Mouse (Mus musculus) midbrain, embryonic 11.5 days (tissue): ENCODE measurements around the gene Sorl1. TPM values are rescaled to one million over a fixed set of nuclear protein-coding genes. Genes with fewer than 3 reads are reported as not detected.
A peak's percentile ranks its signal among the peaks of the same experiment; 100 is the strongest.
"Not testable (repeated sequence)": the region's sequence is repeated elsewhere in the genome, so short reads cannot be mapped to it uniquely, and the experiment has no call there.

Experiments used
- ATAC-seq: fragments of 200-750 bp; cut with Nextera tagmentation; 2 replicates; pipeline ENCODE4 v1.8.0; 2017; ENCODE audit warnings: moderate TSS enrichment, moderate library complexity; ENCODE audit not compliant: low FRiP score
- DNase-seq: peaks from one replicate; pipeline ENCODE4 v3.0.0; 2015; ENCODE audit warnings: low spot score; ENCODE audit errors: missing footprints
- H3K27ac ChIP-seq: fragments of 300-500 bp; sonication (generic); 2 replicates; pipeline ENCODE4 v1.5.1; 2014; ENCODE audit warnings: low read depth, low read length
- H3K27me3 ChIP-seq: fragments of 300-500 bp; sonication (generic); 2 replicates; pipeline ENCODE4 v1.6.1; 2014; ENCODE audit warnings: mild to moderate bottlenecking, low read length, moderate library complexity, mixed read lengths; ENCODE audit not compliant: control insufficient read depth, insufficient read depth
- H3K36me3 ChIP-seq: fragments of 300-500 bp; sonication (generic); 2 replicates; pipeline ENCODE4 v1.6.1; 2014; ENCODE audit warnings: mild to moderate bottlenecking, low read length, moderate library complexity, mixed read lengths; ENCODE audit not compliant: control insufficient read depth, insufficient read depth
- H3K4me1 ChIP-seq: fragments of 300-500 bp; sonication (generic); 2 replicates; pipeline ENCODE4 v1.6.1; 2014; ENCODE audit warnings: low read length; ENCODE audit not compliant: control insufficient read depth, insufficient read depth
- H3K4me2 ChIP-seq: fragments of 300-500 bp; sonication (generic); 2 replicates; pipeline ENCODE4 v1.6.1; 2014; ENCODE audit warnings: mild to moderate bottlenecking, moderate library complexity
- H3K4me3 ChIP-seq: fragments of 300-500 bp; sonication (generic); 2 replicates; pipeline ENCODE4 v1.5.1; 2014; ENCODE audit warnings: low read depth, low read length
- H3K9ac ChIP-seq: fragments of 300-500 bp; sonication (generic); 2 replicates; pipeline ENCODE4 v1.6.1; 2014; ENCODE audit warnings: low read length
- H3K9me3 ChIP-seq: fragments of 300-500 bp; sonication (generic); 2 replicates; pipeline ENCODE4 v1.6.1; 2016; ENCODE audit warnings: low read length; ENCODE audit not compliant: control insufficient read depth
- WGBS: fragments of 180-500 bp; shearing (Covaris S2); extraction: QIAGEN DNeasy Blood & Tissue Kit; methylation state at CpG from one replicate; pipeline ENCODE4 v1.1.7; 2014; 5-methylcytosine and 5-hydroxymethylcytosine counted together
- polyA plus RNA-seq: library from polyadenylated mRNA; unstranded; fragments of >200 nt; fragmentation: Nextera tagmentation; extraction: Ambion mirVana; gene quantifications from 2 replicates; pipeline ENCODE4 v1.2.1, GENCODE M21; 2014

The Sorl1 gene
- polyA plus RNA-seq, 1 experiment from 2014 or later: 3.8 TPM

DNA sequence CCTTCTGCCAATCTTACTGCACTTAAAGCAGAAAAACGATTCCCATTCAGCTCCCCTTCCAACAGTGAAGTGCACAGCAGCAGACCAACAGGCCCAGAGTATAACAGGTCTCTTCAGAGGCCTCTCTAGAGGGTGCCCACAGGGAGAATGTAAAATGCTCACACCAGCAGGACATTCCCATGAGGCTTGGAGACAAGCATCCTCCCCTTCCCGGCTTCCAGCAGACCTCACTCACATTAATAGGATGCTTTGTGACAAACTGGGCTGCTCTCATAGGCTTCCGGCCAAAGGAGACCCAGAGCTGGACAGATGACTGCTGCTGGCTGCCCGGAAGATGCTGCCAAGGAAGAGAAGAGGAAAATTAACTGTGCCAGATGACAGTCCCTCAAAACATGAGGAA, 52.1 kb downstream of the Sorl1 start:
- Histone ChIP-seq H3K9ac (no peak overlapping the region), H3K4me1 (no peaks in the 10 kb centered on the region), H3K4me2 (no peak overlapping the region), H3K36me3 (no peaks in the 10 kb centered on the region), H3K27ac (no peak overlapping the region), H3K9me3 (no peaks in the 10 kb centered on the region), H3K27me3 (no peaks in the 10 kb centered on the region), H3K4me3 (no peak overlapping the region)
- 69% methylated on average over 4 of the region's 4 CpGs for WGBS
- DNase-seq: peak; percentile 47
- ATAC-seq: no peak

DNA sequence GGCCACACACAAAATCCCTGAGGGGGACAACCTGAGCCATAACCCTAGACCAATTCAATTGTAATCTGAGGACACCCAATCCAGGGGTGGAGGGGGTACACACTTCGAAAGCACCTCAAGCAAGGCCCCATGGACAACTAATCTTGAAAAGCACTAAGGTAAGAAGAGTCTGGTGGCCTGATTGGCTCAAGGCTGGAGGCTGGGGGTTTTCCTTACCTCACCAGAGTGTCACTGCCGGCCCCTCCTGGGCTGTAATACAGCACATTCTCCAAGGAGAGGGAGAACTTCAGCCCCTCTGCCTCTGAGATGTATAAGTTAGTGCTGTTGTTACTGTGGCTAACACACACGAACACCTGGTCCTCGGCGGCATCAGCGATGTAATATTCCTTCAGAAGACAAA, 53.2 kb downstream of the Sorl1 start:
- Histone ChIP-seq H3K4me3 (no peak overlapping the region), H3K27me3 (no peaks in the 10 kb centered on the region), H3K27ac (no peak overlapping the region), H3K4me1 (no peaks in the 10 kb centered on the region), H3K9me3 (no peaks in the 10 kb centered on the region), H3K4me2 (no peak overlapping the region), H3K9ac (no peak overlapping the region), H3K36me3 (no peaks in the 10 kb centered on the region)
- DNase-seq (no peak), ATAC-seq (no peak)
- WGBS: 90% methylated on average over 6 of the region's 6 CpGs

DNA sequence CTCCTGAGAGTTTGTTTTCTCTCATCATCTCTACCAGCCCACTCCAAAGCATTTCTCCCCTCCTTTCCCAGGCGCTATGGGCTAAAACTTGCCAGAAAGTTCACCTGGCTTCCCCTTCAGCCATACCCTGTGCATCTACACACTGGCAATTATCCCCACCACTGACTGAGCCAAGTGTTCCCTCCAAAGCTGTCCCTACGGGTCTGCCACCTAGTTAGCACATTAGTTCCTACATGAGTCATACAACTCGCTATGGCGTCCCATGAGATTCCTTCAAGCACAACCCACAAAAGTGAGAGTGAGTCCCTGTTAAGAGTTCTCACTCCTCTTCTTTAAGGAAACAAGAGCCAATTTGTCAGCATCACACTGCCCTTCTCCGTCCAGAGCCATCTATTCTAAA, 54.6 kb downstream of the Sorl1 start:
- Histone ChIP-seq H3K4me2 (no peak overlapping the region), H3K27ac (no peak overlapping the region), H3K4me3 (no peak overlapping the region), H3K36me3 (no peaks in the 10 kb centered on the region), H3K27me3 (no peaks in the 10 kb centered on the region), H3K9me3 (no peaks in the 10 kb centered on the region), H3K4me1 (no peaks in the 10 kb centered on the region), H3K9ac (no peak overlapping the region)
- ATAC-seq (no peak), DNase-seq (no peak)
- 91% methylated on average over 5 of the region's 5 CpGs for WGBS

DNA sequence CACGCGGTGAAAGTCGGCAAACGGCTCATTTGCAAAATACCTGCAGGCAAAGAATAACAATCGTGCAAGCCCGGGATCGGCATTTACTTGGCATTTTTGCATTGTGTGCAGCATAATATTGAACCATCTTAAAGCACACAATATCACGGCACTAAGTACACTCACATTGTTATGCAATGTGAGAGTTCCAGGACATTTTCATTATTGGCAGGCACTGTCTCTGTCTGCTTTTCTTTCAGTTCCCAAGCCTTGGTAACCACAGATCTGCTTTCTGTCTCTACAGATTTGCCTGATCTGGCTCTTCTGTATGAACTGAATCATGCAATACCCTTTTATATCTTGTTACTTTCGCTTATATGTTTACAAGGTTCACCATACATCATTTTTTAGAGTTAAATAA, 56.1 kb downstream of the Sorl1 start:
- H3K27ac ChIP-seq: no peak overlapping the region
- no peaks in the 10 kb centered on the region for H3K4me1 ChIP-seq
- DNase-seq: no peak
- no peaks in the 10 kb centered on the region for H3K27me3 ChIP-seq
- H3K9ac ChIP-seq: no peak overlapping the region
- no peaks in the 10 kb centered on the region for H3K9me3 ChIP-seq
- no peak overlapping the region for H3K4me3 ChIP-seq
- ATAC-seq: no peak
- H3K36me3 ChIP-seq: no peaks in the 10 kb centered on the region
- 84% methylated on average over 9 of the region's 9 CpGs for WGBS
- H3K4me2 ChIP-seq: no peak overlapping the region

DNA sequence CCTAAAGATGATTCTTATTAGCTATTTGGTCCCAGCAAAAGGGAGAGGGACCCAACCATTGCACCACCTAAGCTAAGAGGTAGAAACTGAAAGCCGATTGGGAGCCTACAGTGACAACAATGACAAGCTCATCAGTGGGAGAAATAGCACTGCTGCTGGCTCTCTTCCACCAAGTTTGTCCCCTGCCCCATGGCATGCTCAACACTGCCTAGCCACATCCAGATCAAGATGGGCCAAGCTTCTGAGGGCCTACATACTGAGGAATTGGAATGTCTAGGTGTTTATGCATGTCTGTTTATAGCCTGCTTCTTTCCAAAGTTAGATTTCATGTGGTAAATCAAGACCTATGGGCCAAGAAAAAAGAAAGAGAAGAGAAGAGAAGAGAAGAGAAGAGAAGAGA, 58.3 kb downstream of the Sorl1 start:
- no peak overlapping the region for H3K27ac ChIP-seq
- no peaks in the 10 kb centered on the region for H3K27me3 ChIP-seq
- H3K9ac ChIP-seq: no peak overlapping the region
- no peaks in the 10 kb centered on the region for H3K9me3 ChIP-seq
- DNase-seq: peak; percentile 54
- 75% methylated on average over 1 of the region's 1 CpGs for WGBS
- H3K36me3 ChIP-seq: no peaks in the 10 kb centered on the region
- H3K4me1 ChIP-seq: no peaks in the 10 kb centered on the region
- no peak for ATAC-seq
- H3K4me3 ChIP-seq: no peak overlapping the region
- H3K4me2 ChIP-seq: no peak overlapping the region

DNA sequence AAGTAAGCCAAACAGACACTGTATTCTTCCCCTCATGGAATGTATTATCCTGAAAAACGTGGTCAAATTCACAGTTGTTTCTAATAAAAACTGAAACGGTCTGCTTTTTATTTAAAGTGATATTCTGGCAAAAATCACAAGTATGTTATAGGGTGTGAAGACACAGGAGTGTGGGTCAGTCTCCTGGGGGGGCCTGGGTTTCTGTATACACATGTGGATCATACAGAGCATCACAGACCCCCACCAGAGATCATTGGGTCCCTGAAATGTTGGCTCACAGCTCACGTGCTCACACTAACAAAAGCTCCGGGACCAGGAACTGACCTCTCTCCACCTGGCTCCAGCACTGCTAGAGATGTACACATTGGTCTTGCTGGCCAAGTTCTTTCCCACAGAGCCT, 60.7 kb downstream of the Sorl1 start:
- H3K4me1 ChIP-seq: no peaks in the 10 kb centered on the region
- ATAC-seq: no peak
- no peaks in the 10 kb centered on the region for H3K27me3 ChIP-seq
- no peaks in the 10 kb centered on the region for H3K9me3 ChIP-seq
- H3K9ac ChIP-seq: no peak overlapping the region
- WGBS: 79% methylated on average over 4 of the region's 4 CpGs
- no peak overlapping the region for H3K4me3 ChIP-seq
- no peak overlapping the region for H3K27ac ChIP-seq
- H3K4me2 ChIP-seq: no peak overlapping the region
- H3K36me3 ChIP-seq: no peaks in the 10 kb centered on the region
- no peak for DNase-seq

DNA sequence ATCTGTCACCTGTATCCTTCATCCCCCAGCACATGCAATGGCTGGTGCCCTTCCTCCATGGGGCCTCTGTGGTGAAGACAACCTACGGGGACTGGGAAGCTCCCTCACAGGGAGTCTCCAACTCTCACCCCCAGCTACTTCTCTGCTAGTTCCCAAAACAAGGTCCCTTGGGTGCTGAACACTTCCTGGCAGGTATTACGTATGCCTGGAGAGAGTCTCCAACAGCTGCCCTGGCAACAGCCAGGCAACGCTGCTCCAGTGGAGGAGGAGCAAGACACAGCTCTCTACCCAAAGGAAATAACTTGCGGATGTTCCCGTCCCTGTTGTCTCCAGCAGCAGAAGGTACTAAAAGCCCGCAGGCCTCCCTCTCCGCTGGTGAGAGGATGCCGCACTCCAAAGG, 61.8 kb downstream of the Sorl1 start:
- H3K4me3 ChIP-seq: no peak overlapping the region
- H3K9me3 ChIP-seq: no peaks in the 10 kb centered on the region
- H3K9ac ChIP-seq: no peak overlapping the region
- H3K27ac ChIP-seq: no peak overlapping the region
- 80% methylated on average over 8 of the region's 8 CpGs for WGBS
- ATAC-seq (no peak), DNase-seq (no peak)
- H3K27me3 ChIP-seq: no peaks in the 10 kb centered on the region
- H3K36me3 ChIP-seq: no peaks in the 10 kb centered on the region
- no peaks in the 10 kb centered on the region for H3K4me1 ChIP-seq
- H3K4me2 ChIP-seq: no peak overlapping the region

DNA sequence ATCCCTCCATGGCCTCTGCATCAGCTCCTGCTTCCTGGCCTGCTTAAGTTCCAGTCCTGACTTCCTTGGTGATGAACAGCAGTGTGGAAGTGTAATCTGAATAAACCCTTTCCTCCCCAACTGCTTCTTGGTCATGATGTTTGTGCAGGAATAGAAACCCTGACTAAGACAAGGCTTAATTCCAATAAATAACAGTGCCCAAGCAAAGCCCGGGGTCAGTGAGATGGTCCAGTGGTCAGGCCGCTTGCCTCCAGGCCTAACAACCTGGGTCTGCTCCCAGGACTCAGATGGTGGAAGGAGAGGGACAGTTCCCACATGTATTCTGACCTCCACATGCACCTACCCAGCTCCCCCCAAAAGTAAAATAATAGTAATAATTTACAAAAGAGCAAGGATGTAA, 65.1 kb downstream of the Sorl1 start:
- DNase-seq, H3K4me3 ChIP-seq, ATAC-seq, H3K36me3 ChIP-seq, H3K4me1 ChIP-seq, H3K4me2 ChIP-seq, H3K27me3 ChIP-seq, H3K9ac ChIP-seq, H3K27ac ChIP-seq, H3K9me3 ChIP-seq: not testable (repeated sequence)
- 92% methylated on average over 2 of the region's 2 CpGs for WGBS

DNA sequence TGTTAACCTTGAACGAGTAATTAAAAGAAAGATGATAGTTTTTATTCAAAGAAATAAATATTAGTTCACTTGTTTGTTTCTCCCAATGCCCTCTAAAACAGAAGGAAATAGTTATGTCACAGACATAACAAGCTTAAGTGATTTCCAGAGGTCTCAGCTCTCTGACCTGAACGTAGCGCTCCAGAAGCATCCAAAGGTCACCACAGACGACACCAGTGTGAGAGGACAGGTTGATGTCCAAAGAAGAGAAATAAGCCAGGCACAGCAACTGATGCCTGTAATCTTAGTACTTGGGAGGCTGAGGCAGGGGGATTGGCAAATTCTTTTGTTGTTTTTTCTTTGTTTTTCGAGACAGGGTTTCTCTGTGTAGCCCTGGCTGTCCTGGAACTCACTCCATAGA, 67.5 kb downstream of the Sorl1 start:
- WGBS: 85% methylated on average over 5 of the region's 5 CpGs
- no peaks in the 10 kb centered on the region for H3K9me3 ChIP-seq
- no peaks in the 10 kb centered on the region for H3K27me3 ChIP-seq
- no peak overlapping the region for H3K27ac ChIP-seq
- no peak overlapping the region for H3K4me2 ChIP-seq
- H3K4me3 ChIP-seq: no peak overlapping the region
- no peak overlapping the region for H3K9ac ChIP-seq
- no peak for ATAC-seq
- peaks cover 6% of the 10 kb centered on the region; the same call in 1 of the 2 replicates for H3K4me1 ChIP-seq
- H3K36me3 ChIP-seq: no peaks in the 10 kb centered on the region
- DNase-seq: no peak

DNA sequence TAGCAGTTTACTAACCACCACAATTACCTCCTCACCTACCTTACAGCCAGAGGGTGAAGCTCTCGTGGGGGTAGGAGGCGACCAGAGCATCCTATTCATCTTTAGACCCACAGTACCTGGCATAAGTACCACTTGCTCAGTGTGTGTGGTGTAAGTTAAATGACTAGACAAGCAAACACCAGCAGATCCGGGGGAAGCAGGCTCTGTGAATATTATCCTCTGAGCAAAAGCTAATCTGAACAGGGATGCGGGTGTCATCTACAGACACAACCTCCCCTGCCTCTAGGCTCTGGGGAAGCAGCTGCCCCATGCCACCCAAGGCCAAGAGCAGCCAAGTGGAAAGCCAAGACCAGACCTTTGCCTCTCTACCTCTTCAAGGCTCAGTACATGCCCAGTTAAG, 68.7 kb downstream of the Sorl1 start:
- Histone ChIP-seq H3K4me3 (no peak overlapping the region), H3K27ac (no peak overlapping the region), H3K9me3 (no peaks in the 10 kb centered on the region), H3K4me2 (no peak overlapping the region), H3K9ac (no peak overlapping the region), H3K27me3 (no peaks in the 10 kb centered on the region; the same call in 1 of the 2 replicates), H3K4me1 (peaks cover 6% of the 10 kb centered on the region; the same call in 1 of the 2 replicates), H3K36me3 (no peaks in the 10 kb centered on the region)
- 87% methylated on average over 4 of the region's 4 CpGs for WGBS
- ATAC-seq (no peak), DNase-seq (no peak)
